Mouse (Mus musculus) regulatory T cell (primary cell): Measurements from ENCODE around the gene Fam170b.

Experiments
- in situ Hi-C: fragments of 300-600 bp; cut with MboI, MseI; formaldehyde crosslinking; loops from one replicate; pipeline ENCODE4 v1.15.1; 2025; ENCODE audit warnings: high pct_unique_total_duplicates

The Fam170b gene

GRCm38 (mm10) chr14:32827994-32828650 lies 5.6 kb upstream of the Fam170b start:
- in situ Hi-C loops: loop anchor here (5.0 kb wide), 1 partner anchor 56 kb away; no protein-coding TSS in a partner anchor

GRCm38 (mm10) chr14:32835181-32835580 lies 1.4 kb downstream of the Fam170b start:
- in situ Hi-C loops: no loop called here

GRCm38 (mm10) chr14:32835596-32835995 lies 1.8 kb downstream of the Fam170b start:
- in situ Hi-C loops: no loop called here

DNA sequence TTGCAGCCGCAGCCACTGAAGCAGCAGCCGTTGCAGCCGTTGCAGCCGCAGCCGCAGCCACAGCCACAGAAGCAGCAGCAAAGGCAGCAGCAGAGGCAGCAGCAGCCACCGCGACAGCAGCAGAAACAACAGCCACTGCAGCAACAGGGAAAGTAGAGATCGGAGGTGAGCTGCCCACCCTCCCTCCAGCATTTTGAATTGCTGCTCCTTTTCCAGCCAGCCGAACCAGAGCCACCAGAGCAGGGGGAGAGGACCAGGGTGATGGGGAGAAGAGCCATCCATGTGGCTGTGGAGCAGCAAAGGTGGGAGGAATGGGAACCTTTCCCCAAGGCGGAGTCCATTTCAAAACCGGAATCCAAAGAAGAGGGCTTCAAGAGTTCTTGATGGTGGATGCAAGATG lies 2.4 kb downstream of the Fam170b start:
- in situ Hi-C loops: no loop called here

GRCm38 (mm10) chr14:32842052-32842451 lies 8.3 kb downstream of the Fam170b start:
- in situ Hi-C loops: no loop called here

DNA sequence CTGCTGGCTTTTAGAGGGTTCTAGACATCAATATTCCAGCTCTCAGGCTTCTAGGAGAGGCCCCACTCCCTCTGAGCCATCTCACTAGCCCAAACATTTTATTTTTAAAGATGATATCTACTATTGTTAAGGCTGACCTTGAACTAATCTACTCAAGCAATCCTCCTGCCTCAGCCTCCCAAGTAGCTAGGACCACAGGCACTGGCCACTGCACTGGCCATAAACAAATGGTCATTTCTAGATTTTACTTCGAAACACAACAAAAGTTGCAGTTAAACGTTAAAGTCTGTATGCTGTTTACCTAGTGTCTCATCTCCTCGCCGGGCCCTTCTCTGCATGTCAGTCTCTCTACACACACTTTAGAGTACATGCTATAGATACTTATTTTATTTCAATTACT lies 20.3 kb downstream of the Fam170b start:
- in situ Hi-C loops: no loop called here

GRCm38 (mm10) chr14:32856246-32856645 lies 22.5 kb downstream of the Fam170b start:
- in situ Hi-C loops: no loop called here

DNA sequence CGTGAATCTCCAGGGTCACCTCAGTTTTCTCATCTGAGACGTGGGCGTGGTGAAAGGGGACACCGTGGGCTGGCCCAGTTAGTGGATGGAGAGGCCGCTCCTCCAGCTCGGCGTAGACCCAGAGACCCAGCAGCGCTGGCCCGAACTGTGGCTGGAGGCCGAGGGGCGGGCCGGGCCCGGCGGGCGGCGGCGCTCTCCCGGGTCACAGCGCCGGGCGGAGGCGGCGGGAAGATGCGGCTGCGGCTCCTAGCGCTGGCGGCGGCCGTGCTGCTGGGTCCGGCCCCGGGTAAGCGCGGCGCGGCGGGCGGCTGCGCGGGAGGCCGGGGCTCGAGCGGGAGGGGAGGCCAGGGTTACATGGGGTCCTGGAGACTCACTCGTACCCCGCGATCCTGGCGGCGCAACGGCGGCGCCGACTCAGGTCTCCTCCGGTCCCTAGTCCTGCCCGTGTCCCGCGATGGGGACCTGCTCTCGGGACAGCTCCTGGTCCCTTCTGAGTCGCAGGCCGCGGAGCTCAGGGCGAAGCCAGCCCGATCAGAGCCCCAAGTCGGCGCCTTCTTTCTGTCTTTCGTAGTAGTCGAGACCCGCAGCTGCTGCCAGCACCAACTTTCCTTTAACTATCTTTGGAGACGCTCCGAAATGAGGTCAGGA lies 23.0 kb downstream of the Fam170b start, which contains the start of gene Vstm4:
Gene Vstm4, plus strand, starts transcription at position 76 of the 648 bp plus-strand sequence.
- in situ Hi-C loops: no loop called here

DNA sequence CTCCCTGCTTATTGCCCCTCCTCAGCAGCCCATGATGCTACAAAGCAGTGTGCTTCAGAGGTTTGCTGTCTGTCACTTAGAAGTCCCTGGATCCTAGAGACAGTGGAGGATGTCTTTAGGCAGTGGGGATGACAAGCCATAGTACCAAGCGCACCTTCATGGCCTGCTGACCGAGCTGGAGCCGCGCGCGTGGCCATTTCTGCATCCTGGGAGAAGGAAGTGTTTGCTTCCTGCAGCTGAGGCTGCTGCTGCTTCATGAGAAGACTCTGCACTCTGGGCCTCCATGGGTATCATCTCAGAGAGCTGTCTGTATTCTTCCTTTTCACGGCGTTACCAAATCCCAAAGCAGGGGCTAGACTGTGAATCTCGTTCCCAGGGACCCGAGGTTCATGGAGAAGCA lies 24.6 kb downstream of the Fam170b start:
- in situ Hi-C loops: no loop called here

- in situ Hi-C loops: no loop called here
Observed at GRCm38 (mm10) chr14:32858941-32859510, 25.3 kb downstream of the Fam170b start.

- in situ Hi-C loops: no loop called here
Observed at GRCm38 (mm10) chr14:32859831-32860569, 26.2 kb downstream of the Fam170b start.

- in situ Hi-C loops: no loop called here
Observed at GRCm38 (mm10) chr14:32861149-32861581, 27.4 kb downstream of the Fam170b start.

DNA sequence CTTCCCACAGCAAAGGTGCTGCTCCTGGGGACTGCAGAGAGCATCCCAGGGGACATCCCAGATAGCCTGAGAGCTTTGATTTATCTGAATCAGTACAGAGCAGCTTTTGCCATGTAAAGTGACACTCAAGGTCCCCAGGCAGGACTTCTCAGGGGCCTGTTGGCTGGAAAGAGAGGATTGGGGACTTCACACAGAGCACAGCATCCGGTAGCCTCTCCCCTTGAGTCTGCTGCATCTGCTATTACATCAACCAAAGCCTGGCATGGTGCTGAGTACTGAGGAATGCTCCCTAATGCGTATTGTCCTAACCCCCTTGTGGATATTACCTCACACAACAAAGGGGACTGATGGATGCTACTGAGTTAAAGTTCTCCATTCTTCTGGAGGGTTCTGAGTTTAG lies 27.9 kb downstream of the Fam170b start:
- in situ Hi-C loops: no loop called here

- in situ Hi-C loops: no loop called here
Observed at GRCm38 (mm10) chr14:32865331-32865730, 31.6 kb downstream of the Fam170b start.

DNA sequence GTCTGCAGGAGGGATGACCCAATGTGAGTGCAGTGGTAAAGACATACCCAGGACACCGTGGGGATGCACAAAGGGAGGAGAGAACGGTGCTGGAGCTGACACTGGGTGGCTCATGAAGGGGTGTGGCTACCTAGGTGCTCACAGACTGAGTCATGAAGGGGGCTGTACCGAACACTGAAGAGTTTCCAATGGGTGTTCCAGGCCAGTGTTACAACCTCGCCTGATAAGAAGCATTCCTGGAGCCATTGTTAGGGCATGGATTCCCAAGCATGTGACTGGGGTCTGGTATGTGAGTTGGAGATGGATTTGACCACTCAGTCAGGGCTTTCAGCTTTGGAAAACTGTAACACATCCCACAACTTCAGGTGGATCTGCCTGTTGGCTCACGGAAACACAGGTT lies 38.2 kb downstream of the Fam170b start:
- in situ Hi-C loops: no loop called here

GRCm38 (mm10) chr14:32877549-32877948 lies 43.8 kb downstream of the Fam170b start:
- in situ Hi-C loops: no loop called here

- in situ Hi-C loops: loop anchor here (10.0 kb wide), 1 partner anchor 996 kb away; no protein-coding TSS in a partner anchor
Observed at GRCm38 (mm10) chr14:32880332-32880731, 46.6 kb downstream of the Fam170b start.

DNA sequence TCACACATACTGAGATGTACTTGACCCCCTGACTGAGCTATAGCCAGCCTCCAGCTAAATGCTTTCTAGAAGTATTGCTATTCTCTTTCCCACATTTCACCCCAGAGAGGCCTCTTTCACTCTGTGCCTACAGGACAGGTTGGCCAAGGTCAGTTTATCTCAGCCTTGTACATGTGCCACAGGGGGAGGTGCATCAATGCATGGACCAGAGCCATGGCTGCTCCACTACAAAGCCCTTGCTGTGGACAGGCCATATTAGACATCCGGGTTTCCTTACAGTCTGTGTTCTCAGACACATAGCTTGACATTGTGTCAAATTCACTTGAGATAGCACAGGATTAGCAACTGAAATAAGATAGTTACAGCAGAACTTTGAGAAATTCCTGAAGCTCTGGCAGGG lies 47.9 kb downstream of the Fam170b start:
- in situ Hi-C loops: loop anchor here (10.0 kb wide), 1 partner anchor 997 kb away; no protein-coding TSS in a partner anchor
